Mouse (Mus musculus) yolk sac, embryonic 10.5 days (tissue): Measurements from ENCODE around the gene Sapcd1.

Experiments used
- DNase-seq: peaks from one replicate; pipeline ENCODE4 v3.0.0-alpha.2; 2017; ENCODE audit warnings: low spot score

The Sapcd1 gene

GRCm38 (mm10) chr17:35029691-35030532, 2.1 kb upstream of the Sapcd1 start:
- no peak for DNase-seq

GRCm38 (mm10) chr17:35028315-35028714, 499 bp upstream of the Sapcd1 start:
- DNase-seq, result no peak

- DNase-seq, result no peak
These were observed 1.6 kb downstream of the Sapcd1 start for GRCm38 (mm10) chr17:35026206-35026605.

- DNase-seq, result no peak
These were observed 2.9 kb downstream of the Sapcd1 start for GRCm38 (mm10) chr17:35024691-35025488.

- DNase-seq, result no peak
These were observed 3.6 kb downstream of the Sapcd1 start for GRCm38 (mm10) chr17:35024261-35024660.

- DNase-seq, result peak; percentile 81
These were observed 4.1 kb downstream of the Sapcd1 start for GRCm38 (mm10) chr17:35023756-35024155.

- DNase-seq, result no peak
These were observed 4.6 kb downstream of the Sapcd1 start for GRCm38 (mm10) chr17:35023221-35023620.

GRCm38 (mm10) chr17:35022541-35023060, 5.2 kb downstream of the Sapcd1 start:
- DNase-seq, result no peak

- peak; percentile 68 for DNase-seq
These were observed 5.9 kb downstream of the Sapcd1 start for GRCm38 (mm10) chr17:35021842-35022477.

- DNase-seq, result peak; percentile 83
These were observed 6.5 kb downstream of the Sapcd1 start for GRCm38 (mm10) chr17:35021163-35021808.

- no peak for DNase-seq
These were observed 7.3 kb downstream of the Sapcd1 start for GRCm38 (mm10) chr17:35020551-35020950.

- DNase-seq, result no peak
These were observed 7.9 kb downstream of the Sapcd1 start for GRCm38 (mm10) chr17:35019894-35020293.

GRCm38 (mm10) chr17:35018171-35018570, 9.6 kb downstream of the Sapcd1 start:
- DNase-seq, result no peak

GRCm38 (mm10) chr17:35017706-35018030, 10.1 kb downstream of the Sapcd1 start:
- no peak for DNase-seq

GRCm38 (mm10) chr17:35016791-35017705, 10.8 kb downstream of the Sapcd1 start:
- no peak for DNase-seq

- no peak for DNase-seq
These were observed 11.4 kb downstream of the Sapcd1 start, which contains the start of gene Vwa7 for GRCm38 (mm10) chr17:35016376-35016775. Vwa7 (plus strand) TSS chr17:35016579.

GRCm38 (mm10) chr17:35015296-35015695, 12.5 kb downstream of the Sapcd1 start:
- DNase-seq, result no peak

- no peak for DNase-seq
These were observed 14.6 kb downstream of the Sapcd1 start for GRCm38 (mm10) chr17:35013221-35013620.

GRCm38 (mm10) chr17:35012430-35012829, 15.4 kb downstream of the Sapcd1 start:
- no peak for DNase-seq

GRCm38 (mm10) chr17:35011440-35011839, 16.4 kb downstream of the Sapcd1 start:
- no peak for DNase-seq

GRCm38 (mm10) chr17:35009586-35009985, 18.2 kb downstream of the Sapcd1 start:
- no peak for DNase-seq
